Mouse (Mus musculus) thymus, adult 2 months (tissue): ENCODE results near the gene Mad1l1.

ENCODE experiments used
- CTCF ChIP-seq: fragments of 200-500 bp; IDR thresholded peaks from 2 replicates; pipeline ENCODE4 v1.5.1; 2012; ENCODE audit warnings: mild to moderate bottlenecking, control low read depth, low read length, moderate library complexity, borderline replicate concordance; ENCODE audit not compliant: control insufficient read depth, poor library complexity, insufficient read depth; ENCODE audit errors: extremely low read depth
- POLR2A ChIP-seq: fragments of 200-500 bp; IDR thresholded peaks from 2 replicates; pipeline ENCODE4 v1.6.1; 2012; ENCODE audit warnings: mild to moderate bottlenecking, low read length, control low read depth, moderate library complexity; ENCODE audit not compliant: control insufficient read depth, poor library complexity, insufficient read depth; ENCODE audit errors: extremely low read depth

DNA sequence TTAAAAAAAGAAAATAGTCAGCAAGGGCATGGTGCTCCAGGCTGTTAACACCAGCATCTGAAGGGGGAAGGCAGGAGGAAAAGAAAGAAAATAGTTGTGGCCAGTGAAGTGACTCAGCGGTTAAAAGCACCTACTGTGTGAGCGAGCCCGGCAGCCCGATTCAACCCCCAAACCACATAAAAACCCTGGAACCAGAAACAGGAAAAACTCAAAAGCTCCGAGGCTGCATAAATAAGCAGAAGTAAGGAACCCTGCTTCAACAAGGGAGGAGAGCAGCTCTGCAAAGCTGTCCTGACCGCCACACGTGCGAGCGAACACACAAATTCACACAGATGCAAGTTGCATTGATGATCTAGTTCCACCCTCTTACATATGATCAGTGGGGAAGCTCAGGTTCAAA, 28.5 kb upstream of the Mad1l1 start:
- TF ChIP-seq CTCF (no peak), POLR2A (no peak)
